Mouse (Mus musculus) cerebellum, adult 8-10 months (tissue): ENCODE measurements around the gene Gpr87.

Experiments
- DNase-seq: peaks from one replicate; pipeline ENCODE4 v3.0.0; 2022

Gpr87 gene

DNA sequence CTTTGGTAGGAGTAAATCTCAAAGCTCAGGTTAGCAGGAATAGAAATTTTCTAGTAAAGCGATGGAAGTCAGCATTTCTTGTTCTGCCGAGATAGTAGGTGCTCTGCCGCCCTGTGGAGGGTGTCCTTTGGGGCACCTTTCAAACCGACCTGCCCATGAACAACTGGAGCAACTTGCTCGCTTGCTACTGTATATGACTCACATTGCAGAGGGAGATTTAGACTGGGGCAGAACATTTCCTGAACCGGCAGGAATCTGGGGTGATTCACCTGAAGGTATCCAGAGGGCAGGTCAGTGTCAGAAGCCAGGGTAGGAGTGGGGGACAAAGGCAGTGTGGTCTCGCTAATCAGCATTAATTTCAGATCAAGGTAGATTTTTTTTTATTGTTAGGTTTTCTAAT, at the start of gene Gpr87:
TSS of gene Gpr87 (minus strand) at position 167 of the 400 bp plus-strand sequence.
- DNase-seq = no peak

DNA sequence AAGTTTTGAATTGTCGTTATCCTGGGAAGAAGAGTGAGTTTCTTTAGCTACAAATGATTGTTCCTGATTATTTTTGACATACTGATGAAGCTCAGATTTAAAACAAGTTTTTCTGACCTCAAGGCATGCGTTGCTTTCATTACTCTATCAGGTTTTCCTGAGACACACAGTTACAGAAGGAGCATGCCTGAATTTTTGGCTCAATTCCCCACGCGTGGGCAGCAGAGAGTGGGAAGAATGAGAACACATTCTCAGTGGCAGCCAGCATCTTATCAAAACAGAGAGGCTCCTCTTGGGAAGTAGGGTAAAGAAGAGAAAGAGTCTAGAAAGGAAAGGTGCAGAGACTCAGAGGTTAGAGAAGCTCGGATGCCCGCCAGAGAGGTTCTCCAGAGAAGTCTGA, 48.5 kb upstream of the Gpr87 start:
- peak; percentile 29 for DNase-seq

DNA sequence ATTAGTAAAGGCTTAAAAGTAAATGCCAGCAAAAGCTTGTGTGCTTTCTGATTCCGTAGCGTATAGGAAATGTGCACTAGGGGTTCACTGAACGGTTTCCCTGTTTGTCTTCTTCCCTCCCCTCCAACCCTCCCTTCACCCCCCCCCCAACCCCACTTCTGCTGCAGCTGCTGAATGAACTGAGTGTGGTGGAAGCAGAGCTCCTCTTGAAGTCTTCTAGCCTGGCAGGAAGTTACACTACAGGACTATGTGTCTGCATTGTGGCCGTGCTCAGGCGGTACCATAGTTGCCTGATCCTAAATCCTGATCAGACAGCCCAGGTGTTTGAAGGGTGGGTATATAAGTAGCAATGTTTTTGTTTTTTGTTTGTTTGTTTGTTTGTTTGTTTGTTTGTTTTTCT, 40.0 kb upstream of the Gpr87 start:
- no peak for DNase-seq

DNA sequence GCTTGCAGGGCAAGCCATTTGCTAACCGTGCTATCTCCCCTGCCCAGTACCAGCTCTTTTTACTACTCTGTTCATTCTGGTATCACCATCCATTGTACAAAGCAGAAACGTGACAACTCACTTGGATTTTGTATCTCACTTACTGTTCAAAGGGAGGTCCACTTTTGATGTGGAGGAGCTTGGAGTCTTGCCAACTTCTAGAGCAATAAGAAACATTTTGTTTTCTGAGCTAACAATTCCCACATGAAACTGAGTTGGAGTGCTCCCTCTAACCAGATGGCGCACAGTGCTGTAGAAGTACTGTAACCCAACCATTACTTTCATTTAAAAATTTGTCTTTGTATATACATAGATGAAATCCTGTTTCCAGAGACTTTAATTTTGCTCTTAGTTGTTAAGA, 36.0 kb upstream of the Gpr87 start:
- DNase-seq = no peak

DNA sequence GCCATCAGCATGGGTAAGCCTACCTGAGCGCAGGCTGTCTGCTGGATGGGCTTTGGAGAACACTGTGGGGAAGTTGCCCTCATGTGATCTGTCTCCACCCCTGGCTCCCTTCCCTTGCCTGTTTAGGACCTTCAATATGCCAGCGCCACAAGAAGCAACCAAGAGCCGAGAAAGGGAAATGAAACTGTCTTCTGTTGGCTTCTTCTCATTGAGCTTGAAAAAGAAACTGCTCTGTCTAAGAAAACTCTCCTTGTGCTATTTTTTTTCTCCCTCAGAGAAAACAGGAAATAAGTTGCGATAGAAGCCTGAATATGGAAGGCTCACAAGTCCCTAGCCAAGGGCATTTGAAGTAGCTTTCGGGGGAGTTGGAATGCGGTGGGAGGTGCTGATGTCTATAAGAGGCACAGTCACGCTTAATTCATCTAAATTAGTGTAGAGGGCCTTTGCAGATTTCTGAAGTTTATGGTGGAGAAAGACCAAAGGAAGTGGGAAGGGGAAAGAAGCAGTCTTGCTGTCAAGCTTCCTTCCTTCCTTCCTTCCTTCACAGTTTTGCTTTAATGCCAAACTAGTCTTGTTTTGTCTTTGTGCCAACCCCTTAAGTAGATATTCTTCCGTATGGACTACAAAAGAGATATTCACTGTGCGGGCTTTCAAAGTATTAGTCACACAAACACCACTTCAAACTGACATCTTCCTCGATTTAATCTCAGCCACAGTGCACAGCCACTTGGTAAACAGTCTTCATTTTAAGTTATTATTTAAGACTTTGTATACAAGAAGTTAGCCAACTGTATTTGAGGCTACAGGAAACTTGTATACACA, 34.0 kb upstream of the Gpr87 start:
- no peak for DNase-seq

DNA sequence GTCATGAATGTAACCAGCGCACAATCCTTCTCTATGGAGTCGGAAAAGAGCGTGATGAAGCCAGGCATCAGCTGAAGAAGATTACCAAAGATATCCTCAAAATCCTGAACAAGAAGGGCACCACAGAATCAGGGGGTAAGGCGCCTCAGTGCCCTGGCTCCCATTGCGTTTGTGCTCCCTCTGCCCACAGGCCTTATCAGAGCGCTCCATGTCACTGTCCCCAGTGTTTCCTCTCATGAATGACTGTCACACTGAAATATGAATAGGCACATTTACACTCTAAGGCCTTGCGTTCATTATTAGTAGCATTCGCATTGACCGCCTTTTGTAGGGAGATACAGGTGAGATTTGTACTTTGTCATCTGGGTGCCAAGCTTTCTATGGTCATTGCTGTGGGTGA, 32.8 kb upstream of the Gpr87 start:
- DNase-seq = no peak

DNA sequence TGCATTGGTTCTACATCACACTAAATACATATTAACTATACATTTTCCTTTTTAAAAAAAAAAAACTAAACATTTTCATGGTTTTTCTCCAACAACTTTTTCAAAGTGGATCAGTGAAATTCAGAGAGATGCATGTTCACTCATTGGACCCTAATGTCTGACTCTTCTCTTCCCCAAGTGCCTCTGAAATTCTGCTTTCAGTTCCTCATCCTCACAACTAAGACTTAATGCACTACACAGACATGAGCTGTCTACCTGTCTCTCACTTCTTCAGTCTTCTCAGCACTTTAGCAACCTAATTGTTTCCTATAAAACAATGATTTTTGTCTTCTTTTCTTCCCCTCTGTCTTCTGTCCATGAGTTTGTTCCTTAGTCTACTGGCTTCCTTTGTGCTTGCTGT, 30.5 kb upstream of the Gpr87 start:
- DNase-seq = no peak

DNA sequence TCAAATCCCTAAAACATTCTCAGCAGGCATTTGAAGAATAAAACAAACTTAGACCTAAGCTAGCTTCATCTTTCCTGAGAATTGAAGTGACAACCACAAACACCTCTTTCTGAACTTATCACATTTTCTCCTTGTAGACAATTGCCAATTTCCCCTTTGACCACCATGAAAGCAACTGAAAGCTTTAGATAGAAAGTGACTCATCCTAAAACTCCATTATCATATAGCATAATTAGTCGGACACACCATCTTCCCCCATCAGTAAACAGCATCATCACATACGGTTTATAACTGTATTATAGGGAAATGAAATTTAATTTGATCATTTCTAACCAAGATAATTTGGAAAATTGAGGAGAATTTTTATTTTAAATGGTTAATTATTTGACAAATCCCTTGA, 27.4 kb upstream of the Gpr87 start:
- DNase-seq = no peak

DNA sequence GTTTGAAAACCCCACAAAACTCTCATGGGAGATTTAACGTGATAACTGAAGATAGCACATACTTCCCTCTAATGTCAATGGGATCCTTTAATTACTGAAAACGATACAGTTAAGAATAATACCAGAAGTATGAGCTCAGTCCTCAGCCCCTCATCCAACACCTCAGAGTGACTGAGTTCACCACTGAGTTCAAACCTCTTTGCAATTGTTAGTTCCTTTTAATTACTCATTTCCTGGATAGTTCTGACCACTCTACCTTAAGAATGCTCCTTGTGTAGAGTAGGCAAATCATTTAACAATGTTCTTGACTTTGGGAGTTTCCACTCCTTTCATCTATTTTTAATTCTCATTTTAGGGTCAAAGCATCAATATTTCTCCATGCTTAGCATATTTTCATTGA, 24.4 kb upstream of the Gpr87 start:
- DNase-seq = no peak

DNA sequence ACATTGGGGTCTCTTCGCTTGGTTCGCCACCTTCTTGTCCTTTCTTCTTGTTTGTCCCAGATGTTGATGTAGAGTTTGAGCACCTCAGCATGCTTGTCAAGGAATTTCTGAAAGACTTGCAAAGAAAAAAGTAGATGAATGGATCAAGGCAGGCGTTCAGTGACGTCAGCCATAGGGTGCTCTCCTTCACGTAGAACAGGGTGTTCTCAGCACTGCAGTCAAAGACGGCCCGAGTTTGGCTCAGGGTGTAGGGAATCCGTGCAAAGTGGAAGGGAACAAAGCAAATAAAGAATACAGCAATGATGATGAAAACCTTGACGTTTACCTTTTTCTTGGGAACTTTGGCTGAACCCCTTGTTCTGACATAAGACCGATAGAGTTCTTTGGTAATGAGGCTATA, 22.3 kb upstream of the Gpr87 start:
- no peak for DNase-seq

DNA sequence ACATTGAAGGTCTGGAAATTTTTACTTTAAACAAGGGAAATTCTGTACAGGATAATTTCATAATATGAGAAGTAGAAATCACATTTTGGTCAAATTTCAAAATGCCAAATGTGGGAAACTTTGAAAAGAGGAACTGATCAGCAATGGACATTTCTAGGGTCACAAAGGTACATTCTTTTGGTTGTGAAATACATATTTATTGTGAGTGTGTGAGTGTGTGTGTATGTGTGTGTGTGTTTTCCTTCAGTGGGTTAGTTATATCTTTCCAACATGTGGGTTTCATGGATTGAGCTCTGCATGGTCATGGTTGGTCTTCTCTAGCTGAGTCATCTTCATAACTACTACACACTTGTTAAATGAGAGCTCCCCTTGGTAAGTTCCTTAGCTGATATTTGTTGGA, 17.5 kb upstream of the Gpr87 start:
- DNase-seq = no peak

DNA sequence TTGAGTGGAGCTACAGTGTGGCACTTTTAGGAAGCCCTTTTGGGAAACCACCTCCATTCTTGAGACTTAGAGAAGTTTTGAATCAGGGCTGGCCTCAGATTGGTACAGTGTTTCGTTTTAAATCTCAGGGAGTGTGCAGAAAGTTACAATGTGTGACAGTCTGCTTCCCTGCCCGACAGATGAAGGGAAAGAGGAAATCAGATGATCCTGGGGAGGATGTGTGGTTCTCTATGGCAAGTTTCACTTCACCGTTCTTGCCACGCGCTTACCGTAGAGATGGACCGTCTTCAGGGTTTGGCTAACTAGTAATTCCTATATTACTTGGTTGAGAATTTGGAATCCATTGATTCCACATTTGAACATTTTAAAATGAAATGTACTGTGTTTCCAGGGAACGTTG, 16.9 kb upstream of the Gpr87 start:
- no peak for DNase-seq

DNA sequence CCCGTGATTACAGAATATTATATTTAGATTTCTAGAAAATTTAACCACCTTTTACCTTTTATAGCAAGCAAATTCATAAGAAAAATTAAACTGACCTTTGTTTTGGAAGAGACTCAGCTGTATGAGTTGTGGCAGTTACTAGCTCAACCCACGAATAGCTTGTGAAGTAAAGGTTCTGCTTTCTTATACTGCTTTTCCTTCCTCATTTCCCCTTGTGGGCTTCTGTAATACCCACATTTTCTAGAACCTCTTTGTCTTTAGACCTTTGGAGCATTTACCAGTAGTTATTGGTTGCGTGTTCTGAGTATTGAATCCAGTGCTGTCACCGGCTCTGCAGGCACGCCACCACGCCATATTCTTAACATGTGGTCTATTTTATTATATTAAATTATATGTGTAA, 15.8 kb upstream of the Gpr87 start, which contains the start of gene P2ry13:
TSS of gene P2ry13 (minus strand) at position 156 of the 400 bp plus-strand sequence.
- DNase-seq = no peak

DNA sequence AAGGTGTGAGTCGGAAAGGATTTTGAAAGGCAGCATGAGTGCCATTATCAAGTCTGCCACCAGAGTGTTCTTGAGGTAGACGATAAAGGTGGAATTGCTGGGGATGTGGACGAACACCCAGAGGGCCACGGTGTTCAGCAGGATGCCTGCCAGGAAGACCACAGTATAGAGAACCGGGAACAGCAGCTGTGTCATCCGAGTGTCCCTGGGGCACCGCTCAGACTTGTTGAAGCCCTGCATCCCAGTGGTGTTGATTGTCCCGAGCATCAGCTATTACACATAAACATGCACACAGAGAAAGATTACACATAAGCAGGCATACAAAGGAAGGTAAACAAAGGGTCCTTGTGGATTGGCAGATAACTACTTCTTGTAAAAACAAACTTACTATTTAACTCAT, 15.2 kb upstream of the Gpr87 start:
- no peak for DNase-seq

DNA sequence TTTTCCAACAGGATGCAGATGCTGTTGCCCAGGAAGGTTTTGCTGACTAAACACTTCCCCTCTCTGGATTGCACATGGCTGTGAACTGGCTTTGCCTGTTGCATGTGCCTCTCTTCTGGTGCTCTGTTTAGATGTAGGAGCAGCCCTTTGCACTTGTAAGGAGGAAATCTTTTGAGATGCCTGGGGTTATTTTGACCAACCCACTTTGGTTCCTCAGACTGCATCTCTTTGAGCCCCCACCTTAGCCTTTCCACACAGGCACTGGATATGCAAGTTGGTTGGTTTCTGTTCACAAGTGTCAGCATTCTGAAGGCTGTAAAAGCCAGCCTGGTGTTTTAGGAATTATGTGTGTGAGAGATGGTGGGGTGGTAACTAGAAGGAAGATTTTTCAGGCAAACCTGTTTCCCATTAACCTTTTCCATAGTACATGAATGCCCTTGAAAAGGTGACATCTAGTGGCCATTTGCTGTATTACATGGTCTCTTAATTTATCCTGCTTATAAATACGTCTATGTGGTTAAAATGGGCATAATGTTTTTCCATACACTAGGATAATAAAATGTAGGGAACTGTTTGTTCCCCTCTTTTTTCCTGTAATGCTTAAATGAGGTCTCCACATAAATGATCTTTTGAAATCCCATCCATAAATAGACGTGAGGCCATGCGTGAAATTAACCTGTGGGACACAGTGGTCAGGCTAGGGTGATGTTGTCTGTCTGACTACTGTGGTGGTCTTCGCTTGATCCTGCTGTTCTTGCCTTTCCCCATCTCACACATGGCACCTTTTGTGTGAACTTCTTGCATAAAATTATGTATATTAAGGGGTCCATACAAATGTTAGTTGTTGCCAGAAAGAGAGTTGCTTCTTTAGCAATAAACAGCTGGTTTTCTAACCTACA, 14.0 kb upstream of the Gpr87 start:
- DNase-seq = peak; percentile 71

DNA sequence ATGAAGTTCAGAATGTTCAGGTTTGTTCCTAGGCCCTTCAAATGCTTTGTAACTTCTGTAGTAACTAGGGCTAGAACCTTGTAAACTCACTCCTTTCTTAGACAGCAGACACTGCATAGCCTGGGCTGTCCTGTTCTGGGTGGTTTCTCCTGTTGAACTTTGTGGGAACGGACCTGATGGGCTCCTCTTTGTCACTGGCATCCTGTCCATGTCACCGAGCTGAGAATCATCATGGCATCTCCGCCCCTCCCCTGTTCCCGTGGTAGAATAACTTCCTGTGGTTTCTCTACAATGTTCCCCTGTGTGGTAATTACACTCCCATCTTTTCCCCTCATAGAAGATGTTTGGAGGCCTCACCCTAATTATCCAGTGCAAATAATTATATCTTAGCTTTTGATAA, 11.0 kb upstream of the Gpr87 start:
- DNase-seq = no peak

DNA sequence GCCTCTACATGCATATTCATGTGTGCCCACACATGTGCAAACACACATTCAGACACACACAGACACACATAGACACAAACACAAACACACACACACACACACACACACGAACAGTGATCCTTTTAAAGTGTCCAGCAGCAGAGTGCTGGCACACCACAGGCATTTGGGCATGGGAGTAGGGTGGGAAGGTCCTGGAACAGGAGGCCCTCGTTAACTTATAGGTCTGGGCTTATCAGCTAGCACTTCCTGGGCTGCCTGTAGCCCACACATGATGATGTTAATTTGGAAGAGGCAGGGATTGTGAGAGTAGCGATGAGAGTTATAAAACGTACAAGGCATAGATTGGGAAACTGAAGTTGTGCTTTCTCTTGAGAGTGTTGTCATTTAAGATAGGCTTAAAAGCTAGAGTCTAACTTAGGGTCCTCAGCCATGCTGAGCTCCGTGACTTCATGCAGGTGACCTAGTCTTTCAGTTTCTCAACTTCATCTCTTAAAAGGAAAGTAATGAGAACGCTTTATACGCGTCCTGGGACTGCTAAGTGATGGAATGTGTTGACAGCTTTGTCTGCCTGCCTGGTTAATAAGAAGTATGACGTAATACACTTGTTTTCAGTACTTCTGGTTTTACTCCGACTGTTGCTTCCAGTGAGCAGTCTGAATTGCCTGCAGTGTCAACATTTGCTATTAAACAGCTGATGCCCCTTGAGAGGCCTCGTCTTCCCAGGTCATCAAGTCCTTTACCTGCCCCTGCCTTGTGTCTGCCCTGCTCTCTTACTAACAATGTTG, 10.0 kb upstream of the Gpr87 start:
- DNase-seq = no peak

DNA sequence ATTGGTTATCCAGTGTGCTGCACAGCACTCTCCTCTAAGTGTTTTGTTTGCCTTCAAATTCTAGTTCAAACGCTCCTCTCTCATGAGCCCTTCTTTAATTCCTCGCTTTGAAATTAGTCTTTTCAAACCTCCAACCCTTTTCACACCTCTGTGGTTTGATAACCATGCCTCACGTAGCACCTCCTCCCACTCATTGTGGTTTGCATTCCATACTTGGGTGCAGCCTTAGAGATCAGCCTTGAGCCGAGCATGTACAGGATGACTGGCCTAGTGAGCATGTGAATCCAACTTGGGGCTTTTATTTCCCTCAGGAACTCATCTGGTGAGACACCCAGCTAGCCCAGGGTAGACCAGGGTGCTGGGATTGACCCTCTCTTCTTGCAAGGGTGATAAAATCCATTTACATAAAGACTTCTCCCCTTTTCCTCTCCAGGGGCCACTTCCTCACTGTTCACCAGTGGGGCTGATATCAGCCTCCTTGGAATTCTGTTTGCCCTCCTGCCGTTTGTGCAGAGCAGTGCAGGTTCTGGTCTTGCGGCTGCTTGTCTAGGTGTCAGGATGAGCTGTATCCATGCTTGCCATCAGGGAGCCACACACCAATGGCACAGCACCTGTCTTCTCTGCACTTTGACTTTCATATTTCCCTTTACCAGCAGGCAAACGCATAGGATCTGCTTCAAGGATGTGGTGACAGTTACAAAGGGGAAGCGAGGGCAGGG, 9.1 kb upstream of the Gpr87 start:
- no peak for DNase-seq

DNA sequence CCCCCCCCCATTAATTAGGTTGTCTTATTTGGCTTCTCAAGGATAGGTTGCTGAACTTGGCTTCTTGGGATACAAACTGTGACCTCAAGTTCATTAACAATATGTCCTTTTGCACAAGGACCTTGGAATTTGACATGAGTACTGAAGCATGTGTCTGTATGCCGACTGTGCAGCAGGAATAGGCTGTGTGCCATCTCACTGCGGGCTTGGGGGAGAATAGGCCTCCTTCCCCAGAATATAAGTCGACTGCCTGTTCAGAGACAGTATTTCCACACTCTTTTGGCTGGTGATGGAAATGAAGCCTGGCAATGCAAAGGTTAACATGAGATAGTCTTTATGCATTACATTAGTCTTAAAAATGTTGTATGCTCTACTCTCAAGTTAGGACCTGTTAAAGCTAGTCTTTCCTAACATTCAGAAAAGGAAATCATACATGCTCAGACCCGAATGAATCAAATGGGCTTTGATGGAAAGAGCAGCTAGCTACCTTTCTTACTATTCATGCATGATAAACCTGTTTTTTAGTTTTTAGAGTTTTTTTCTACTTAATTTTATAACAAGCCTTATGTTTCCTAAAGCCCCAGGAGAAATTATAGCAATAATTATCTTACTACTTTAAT, 2.5 kb upstream of the Gpr87 start:
- DNase-seq = no peak

DNA sequence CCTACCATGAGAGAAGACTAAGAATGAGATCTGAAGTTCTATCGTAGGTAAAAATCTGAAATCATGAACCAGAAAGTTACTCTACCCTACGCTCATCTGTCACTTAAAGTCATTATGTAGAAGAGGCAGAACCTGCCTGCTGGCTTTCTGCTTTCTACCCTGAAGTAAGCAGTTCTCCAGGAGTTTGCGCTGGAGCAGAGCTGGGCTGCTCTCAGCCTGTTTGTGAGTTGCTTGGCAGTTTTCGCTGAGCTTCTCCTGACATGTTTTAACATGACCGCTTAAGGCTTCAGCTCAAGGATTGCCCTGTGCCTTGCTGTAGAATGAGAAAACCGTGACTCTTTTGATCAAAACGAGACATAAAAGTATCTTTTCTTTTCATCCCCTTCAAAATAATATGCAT, 805 bp downstream of the Gpr87 start:
- DNase-seq = no peak

DNA sequence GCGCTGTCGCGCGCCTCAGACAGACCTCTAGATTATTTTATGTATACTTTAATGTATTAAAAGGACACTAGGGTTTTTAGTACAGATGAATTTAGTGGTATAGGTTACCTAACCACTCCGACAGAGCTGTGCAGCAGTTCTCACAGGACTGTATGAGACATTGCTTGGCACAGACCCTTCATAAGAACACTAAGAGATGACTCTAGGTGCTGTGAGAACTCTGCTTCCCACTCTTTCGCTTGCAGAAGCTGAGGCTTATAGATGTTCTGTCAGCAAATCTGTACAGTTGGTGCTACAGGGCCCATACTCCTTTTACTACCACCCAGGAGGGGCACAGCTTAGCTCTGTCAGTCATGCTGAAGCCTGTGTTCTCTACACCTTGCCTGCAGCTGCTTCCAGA, 3.2 kb downstream of the Gpr87 start:
- DNase-seq = no peak

DNA sequence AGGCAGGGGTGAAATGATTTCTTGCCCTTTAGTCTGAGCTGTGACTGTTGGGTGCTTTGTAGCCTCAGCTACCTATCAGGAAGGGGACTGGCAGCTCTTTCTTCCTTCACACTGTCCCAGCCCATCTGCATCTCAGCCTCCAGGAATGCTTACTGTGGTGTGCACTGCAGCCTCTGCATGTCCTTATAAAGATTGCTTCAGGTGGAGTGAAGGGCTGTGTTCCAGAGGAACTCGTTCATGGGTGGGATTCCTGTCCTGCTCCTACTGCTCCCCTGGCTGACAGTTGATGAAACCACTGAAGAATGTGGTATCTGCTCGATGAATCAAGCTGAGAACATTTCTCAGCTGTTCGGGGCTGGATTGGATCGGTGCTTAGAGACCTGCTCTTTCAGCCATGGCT, 7.6 kb downstream of the Gpr87 start:
- DNase-seq = no peak
